Mouse (Mus musculus) brain, embryonic 14.5 days (tissue): Measurements from ENCODE around the gene Zfand5.

ENCODE experiments used
- CTCF ChIP-seq: fragments of 200-500 bp; IDR thresholded peaks from 2 replicates; pipeline ENCODE4 v1.5.1; 2012; ENCODE audit warnings: inconsistent platforms, mild to moderate bottlenecking, moderate library complexity, borderline replicate concordance; ENCODE audit not compliant: insufficient read depth, insufficient read length; ENCODE audit errors: extremely low read depth
- POLR2A ChIP-seq: fragments of 200-500 bp; IDR thresholded peaks from 2 replicates; pipeline ENCODE4 v1.6.1; 2012; ENCODE audit warnings: mild to moderate bottlenecking, inconsistent platforms, borderline replicate concordance; ENCODE audit not compliant: poor library complexity, insufficient read depth, insufficient read length, severe bottlenecking; ENCODE audit errors: extremely low read depth

- TF ChIP-seq CTCF: no peak
- TF ChIP-seq POLR2A: no peak
These were observed 58.4 kb downstream of the Zfand5 start for GRCm38 (mm10) chr19:21330305-21331115.
